Comparison of ENCODE assay signal across 8 mouse cellular contexts in genomic region chr2:156344775-156345532, GRCm38 (mm10). TPM values are rescaled to one million over a fixed set of nuclear protein-coding genes. Genes with fewer than 3 reads are reported as not detected.
A peak's percentile ranks its signal among the peaks of the same experiment; 100 is the strongest.
DNase-seq lines count a peak whose midpoint lies in the region; ATAC-seq and TF ChIP-seq lines count a peak whose summit lies in the region.

No protein-coding gene starts in this region.

- no peaks in the 10 kb centered on the region for H3K4me1 ChIP-seq in hindbrain, embryonic 14.5 days (replicated peaks; ENCODE audit: control insufficient read depth, insufficient read depth, low read length)
- H3K4me1 ChIP-seq in hindbrain, embryonic 16.5 days (ENCODE audit: control insufficient read depth, insufficient read depth, low read depth, low read length): no peaks in the 10 kb centered on the region
- peaks cover 19% of the 10 kb centered on the region for H3K4me1 ChIP-seq in E14TG2a.4 (replicated peaks; ENCODE audit: low read depth, low read length)
- H3K4me1 ChIP-seq in cerebellum, adult 2 months (ENCODE audit: control insufficient read depth, insufficient read depth, low read length): no peaks in the 10 kb centered on the region; the same call in 1 of the 2 replicates
- H3K4me1 ChIP-seq in heart, embryonic 16.5 days (ENCODE audit: control insufficient read depth, insufficient read depth, low read length): no peaks in the 10 kb centered on the region
- no peaks in the 10 kb centered on the region for H3K4me1 ChIP-seq in forebrain, embryonic 12.5 days

- H3K9me3 ChIP-seq in hindbrain, embryonic 14.5 days (ENCODE audit: control insufficient read depth, low read length): no peaks in the 10 kb centered on the region
- no peaks in the 10 kb centered on the region for H3K9me3 ChIP-seq in hindbrain, embryonic 16.5 days (ENCODE audit: control insufficient read depth, low read length)
- H3K9me3 ChIP-seq in E14TG2a.4 (ENCODE audit: low read length): no peaks in the 10 kb centered on the region
- H3K9me3 ChIP-seq in heart, embryonic 16.5 days (replicated peaks; ENCODE audit: control insufficient read depth, low read length): no peaks in the 10 kb centered on the region
- H3K9me3 ChIP-seq in forebrain, embryonic 12.5 days: no peaks in the 10 kb centered on the region

- no peak overlapping the region for H3K4me2 ChIP-seq in hindbrain, embryonic 14.5 days (replicated peaks)
- H3K4me2 ChIP-seq in hindbrain, embryonic 16.5 days (ENCODE audit: low read length): no peak overlapping the region
- no peak overlapping the region for H3K4me2 ChIP-seq in heart, embryonic 16.5 days (ENCODE audit: low read depth, low read length)
- no peak overlapping the region for H3K4me2 ChIP-seq in forebrain, embryonic 12.5 days

- DNase-seq in hindbrain, embryonic 14.5 days (ENCODE audit: low spot score): peak; percentile 46
- peak; percentile 23 to 30 for DNase-seq in cerebellum, adult 2 months
- no peak for DNase-seq in right cerebral cortex, postnatal 36 days (ENCODE audit: low spot score in 2 of 2)

- no peak overlapping the region for H3K4me3 ChIP-seq in hindbrain, embryonic 14.5 days (replicated peaks; ENCODE audit: low read length)
- no peak overlapping the region for H3K4me3 ChIP-seq in hindbrain, embryonic 16.5 days (ENCODE audit: low read length)
- peak overlapping the region; percentile 70 for H3K4me3 ChIP-seq in E14TG2a.4 (replicated peaks; ENCODE audit: low read length)
- H3K4me3 ChIP-seq in cerebellum, adult 2 months (replicated peaks; ENCODE audit: insufficient read depth, low read depth, low read length): no peak overlapping the region
- H3K4me3 ChIP-seq in heart, embryonic 16.5 days (ENCODE audit: low read length): no peak overlapping the region
- H3K4me3 ChIP-seq in forebrain, embryonic 12.5 days (replicated peaks): no peak overlapping the region

- no peak for TF ChIP-seq POLR2A in cerebellum, adult 2 months (IDR thresholded peaks at IDR 0.05; ENCODE audit: borderline replicate concordance, insufficient read depth, low read length)

- WGBS in hindbrain, embryonic 14.5 days: 59% methylated on average over 12 of the region's 12 CpGs
- WGBS in hindbrain, embryonic 16.5 days: 64% methylated on average over 12 of the region's 12 CpGs
- WGBS in cerebellum, adult 2 months: 65% methylated on average over 12 of the region's 12 CpGs
- WGBS in heart, embryonic 16.5 days: 50% methylated on average over 12 of the region's 12 CpGs
- WGBS in forebrain, embryonic 12.5 days: 54% methylated on average over 12 of the region's 12 CpGs

- TF ChIP-seq CTCF in E14TG2a.4 (conservative IDR thresholded peaks at IDR 0.05; ENCODE audit: low read length): peak; percentile 52
- TF ChIP-seq CTCF in cerebellum, adult 2 months (IDR thresholded peaks at IDR 0.05; ENCODE audit: borderline replicate concordance, insufficient read depth, low read depth, low read length): no peak; the same call in 1 of the 2 replicates

- no peak overlapping the region for H3K27ac ChIP-seq in hindbrain, embryonic 14.5 days
- no peak overlapping the region for H3K27ac ChIP-seq in hindbrain, embryonic 16.5 days (ENCODE audit: low read depth, low read length)
- H3K27ac ChIP-seq in cerebellum, adult 2 months (ENCODE audit: insufficient read depth, low read length): no peak overlapping the region
- H3K27ac ChIP-seq in heart, embryonic 16.5 days (ENCODE audit: low read length): no peak overlapping the region
- H3K27ac ChIP-seq in forebrain, embryonic 12.5 days: no peak overlapping the region

- no peaks in the 10 kb centered on the region for H3K27me3 ChIP-seq in hindbrain, embryonic 14.5 days (ENCODE audit: control insufficient read depth, insufficient read depth, low read length)
- no peaks in the 10 kb centered on the region for H3K27me3 ChIP-seq in hindbrain, embryonic 16.5 days (replicated peaks; ENCODE audit: control insufficient read depth, insufficient read depth, low read length)
- H3K27me3 ChIP-seq in E14TG2a.4 (ENCODE audit: insufficient read depth, low read length): peaks cover 25% of the 10 kb centered on the region
- no peaks in the 10 kb centered on the region for H3K27me3 ChIP-seq in cerebellum, adult 2 months (ENCODE audit: control insufficient read depth, insufficient read depth, low read length)
- no peaks in the 10 kb centered on the region for H3K27me3 ChIP-seq in heart, embryonic 16.5 days (ENCODE audit: control insufficient read depth, insufficient read depth, low read length)
- H3K27me3 ChIP-seq in forebrain, embryonic 12.5 days: no peaks in the 10 kb centered on the region

- no peak for ATAC-seq in hindbrain, embryonic 14.5 days (ENCODE audit: low FRiP score)
- ATAC-seq in hindbrain, embryonic 16.5 days: no peak
- ATAC-seq in heart, embryonic 16.5 days (replicated peaks; ENCODE audit: extremely low read depth, insufficient read depth, low FRiP score): peak; percentile 59; the same call in 1 of the 2 replicates
- ATAC-seq in megakaryocyte progenitor cell, adult 5-6 weeks (replicated peaks; ENCODE audit: poor library complexity): peak; percentile 46; the same call in 1 of the 2 replicates
- ATAC-seq in forebrain, embryonic 12.5 days (ENCODE audit: low FRiP score): no peak

- H3K36me3 ChIP-seq in hindbrain, embryonic 14.5 days (replicated peaks; ENCODE audit: control insufficient read depth, insufficient read depth): no peaks in the 10 kb centered on the region
- H3K36me3 ChIP-seq in hindbrain, embryonic 16.5 days (ENCODE audit: control insufficient read depth, insufficient read depth, low read length): no peaks in the 10 kb centered on the region
- H3K36me3 ChIP-seq in E14TG2a.4 (ENCODE audit: insufficient read depth, low read length): no peaks in the 10 kb centered on the region
- no peaks in the 10 kb centered on the region for H3K36me3 ChIP-seq in heart, embryonic 16.5 days (ENCODE audit: control insufficient read depth, insufficient read depth)
- no peaks in the 10 kb centered on the region for H3K36me3 ChIP-seq in forebrain, embryonic 12.5 days (replicated peaks)

- no peak overlapping the region for H3K9ac ChIP-seq in hindbrain, embryonic 14.5 days
- H3K9ac ChIP-seq in hindbrain, embryonic 16.5 days (ENCODE audit: low read depth, low read length): no peak overlapping the region
- no peak overlapping the region for H3K9ac ChIP-seq in heart, embryonic 16.5 days (ENCODE audit: low read length)
- H3K9ac ChIP-seq in forebrain, embryonic 12.5 days: no peak overlapping the region

RNA-seq across cellular contexts. Expression of gene Scand1, which starts 32.5 kb away (rescaled TPM):
- 93.0 and 104 TPM in 2 replicates for polyA plus RNA-seq in hindbrain, embryonic 14.5 days (2014; fragmentation: Nextera tagmentation; extraction: Ambion mirVana)
- 77.3 and 84.0 TPM in 2 replicates for polyA plus RNA-seq in hindbrain, embryonic 16.5 days (2015; fragmentation: Nextera tagmentation; extraction: Ambion mirVana)
- polyA plus RNA-seq in cerebellum, adult 2 months (2012; rRNA removed): 80.6 and 82.5 TPM in 2 replicates
- polyA plus RNA-seq in heart, embryonic 16.5 days (2015; fragmentation: Nextera tagmentation; extraction: Ambion mirVana): 45.3 and 48.2 TPM in 2 replicates
- total RNA-seq in megakaryocyte progenitor cell, adult 5-6 weeks (2015): 1.8 and 4.2 TPM in 2 replicates
- total RNA-seq in megakaryocyte progenitor cell, adult 5-6 weeks (2017): 5.6 and 17.2 TPM in 2 replicates
- 101 and 104 TPM in 2 replicates for polyA plus RNA-seq in forebrain, embryonic 12.5 days (2016; fragmentation: Nextera tagmentation; extraction: Ambion mirVana)

RNA-seq across cellular contexts. Expression of gene Cnbd2, which starts 32.9 kb away (rescaled TPM):
- polyA plus RNA-seq in hindbrain, embryonic 14.5 days (2014; fragmentation: Nextera tagmentation; extraction: Ambion mirVana): 5.8 and 8.0 TPM in 2 replicates
- polyA plus RNA-seq in hindbrain, embryonic 16.5 days (2015; fragmentation: Nextera tagmentation; extraction: Ambion mirVana): 6.2 and 6.8 TPM in 2 replicates
- polyA plus RNA-seq in cerebellum, adult 2 months (2012; rRNA removed): 9.5 and 9.7 TPM in 2 replicates
- 2.2 and 2.7 TPM in 2 replicates for polyA plus RNA-seq in heart, embryonic 16.5 days (2015; fragmentation: Nextera tagmentation; extraction: Ambion mirVana)
- 2.7 TPM in 2 replicates for total RNA-seq in megakaryocyte progenitor cell, adult 5-6 weeks (2015)
- total RNA-seq in megakaryocyte progenitor cell, adult 5-6 weeks (2017): 3.6 and 4.9 TPM in 2 replicates
- polyA plus RNA-seq in forebrain, embryonic 12.5 days (2016; fragmentation: Nextera tagmentation; extraction: Ambion mirVana): 5.0 and 5.2 TPM in 2 replicates

Comparison
In these comparisons a context has a peak if more than half of its experiments do, and no peak if none do; other contexts are left out.
1. ATAC-seq: peak in heart, embryonic 16.5 days (single experiment) and megakaryocyte progenitor cell, adult 5-6 weeks (single experiment); none in hindbrain, embryonic 14.5 days (single experiment), hindbrain, embryonic 16.5 days (single experiment) and forebrain, embryonic 12.5 days (single experiment).
2. DNase-seq: peak in hindbrain, embryonic 14.5 days (single experiment) and cerebellum, adult 2 months (2 of 2); none in right cerebral cortex, postnatal 36 days (0 of 2).